Mouse (Mus musculus) liver, adult 2 months (tissue): Measurements from ENCODE around the gene Smarcd2.

Experiments
- CTCF ChIP-seq: fragments of 200-500 bp; IDR thresholded peaks from 2 replicates; pipeline ENCODE4 v1.5.1; 2011; ENCODE audit warnings: low read depth, low read length, control low read depth
- POLR2A ChIP-seq: fragments of 200-500 bp; IDR thresholded peaks from 2 replicates; pipeline ENCODE4 v1.6.1; 2011; ENCODE audit warnings: low read length, control low read depth; ENCODE audit not compliant: insufficient read depth; ENCODE audit errors: extremely low read depth

DNA sequence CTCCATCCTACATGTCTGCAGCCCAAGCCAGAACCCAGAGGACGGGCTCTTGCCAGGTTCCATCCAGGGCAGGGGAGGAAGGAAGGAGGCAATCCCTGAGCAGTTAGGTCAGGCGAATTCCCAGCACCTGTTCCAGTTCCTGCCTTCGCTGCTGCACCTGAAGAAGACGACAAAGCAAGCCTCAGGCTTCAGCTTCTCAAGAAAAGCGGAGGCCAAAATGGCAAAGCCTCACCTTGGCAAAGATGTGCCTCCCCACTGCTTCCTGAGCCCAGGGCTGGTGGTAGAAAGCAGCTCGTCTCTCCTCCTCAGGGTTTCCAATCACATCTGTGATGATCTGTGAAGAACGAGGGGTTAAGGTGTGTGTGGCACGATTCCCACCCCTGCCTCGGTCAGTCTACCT is 8.8 kb downstream of the Smarcd2 start:
- no peak for TF ChIP-seq POLR2A
- TF ChIP-seq CTCF, result no peak
